Mouse (Mus musculus) layer of hippocampus, adult 18-20 months (tissue): ENCODE results near the gene Strip2. TPM values are rescaled to one million over a fixed set of nuclear protein-coding genes. Genes with fewer than 3 reads are reported as not detected.

Experiments
- DNase-seq, 2 experiments: peaks; one replicate each; pipeline ENCODE4 v3.0.0; 2022; ENCODE audit warnings: low spot score in 2 of 2
- microRNA-seq, 2 experiments: library from miRNA; unstranded; fragments of <30 nt; microRNA quantifications; one replicate each; pipeline ENCODE4 v1.2.0; 2021
- total RNA-seq, 2 experiments: library from RNA; stranded (reverse); gene quantifications; 2 replicates each; pipeline ENCODE4 v1.2.3; 2021

Gene Strip2
- total RNA-seq, 2 experiments from 2014 or later, result 22.5 to 28.8 TPM

- no peak for DNase-seq
Measured at GRCm38 (mm10) chr6:29998771-29999170, 82.0 kb downstream of the Strip2 start.

- no peak for DNase-seq
Measured at GRCm38 (mm10) chr6:30002628-30003027, 85.8 kb downstream of the Strip2 start.

- no peak for DNase-seq
Measured at GRCm38 (mm10) chr6:30005851-30006250, 89.0 kb downstream of the Strip2 start.

- no peak for DNase-seq
Measured at GRCm38 (mm10) chr6:30009204-30009603, 92.4 kb downstream of the Strip2 start.

Small RNA genes within 50 kb of the gene (microRNA-seq; reads per million reads assigned to microRNA genes)
- gene Gm23049, result 0 reads per million in 2 experiments

Other genes with a start within 250 kb of the Strip2 start
- 10 to 100 TPM; 35.3 to 39.8 TPM for gene Tspan33, start 222.8 kb upstream of the Strip2 start, total RNA-seq
- gene Smo, start 181.5 kb upstream of the Strip2 start, total RNA-seq, result 10 to 100 TPM; 17.1 to 18.6 TPM
- 100 to 1,000 TPM; 231 to 237 TPM for gene Ahcyl2, start 149.0 kb upstream of the Strip2 start, total RNA-seq
- 10 to 100 TPM; 22.9 to 24.1 TPM for gene Nrf1, start 131.0 kb downstream of the Strip2 start, total RNA-seq